Mouse (Mus musculus) limb, embryonic 13.5 days (tissue): ENCODE results near the gene Cd80. TPM values are rescaled to one million over a fixed set of nuclear protein-coding genes. Genes with fewer than 3 reads are reported as not detected.

ENCODE experiments used
- ATAC-seq: fragments of 200-750 bp; cut with Nextera tagmentation; 2 replicates; pipeline ENCODE4 v1.8.0; 2017; ENCODE audit warnings: low read depth, moderate number of reproducible peaks, moderate TSS enrichment; ENCODE audit not compliant: low FRiP score
- H3K27ac ChIP-seq: fragments of 300-500 bp; sonication (generic); 2 replicates; pipeline ENCODE4 v1.5.1; 2015; ENCODE audit warnings: inconsistent platforms, mild to moderate bottlenecking, moderate library complexity
- H3K27me3 ChIP-seq: fragments of 300-500 bp; sonication (generic); 2 replicates; pipeline ENCODE4 v1.6.1; 2015; ENCODE audit warnings: mild to moderate bottlenecking, inconsistent platforms
- H3K36me3 ChIP-seq: fragments of 300-500 bp; sonication (generic); 2 replicates; pipeline ENCODE4 v1.6.1; 2015; ENCODE audit warnings: inconsistent platforms, mild to moderate bottlenecking, moderate library complexity
- H3K4me1 ChIP-seq: fragments of 300-500 bp; sonication (generic); 2 replicates; pipeline ENCODE4 v1.6.1; 2015; ENCODE audit warnings: inconsistent platforms
- H3K4me2 ChIP-seq: fragments of 300-500 bp; sonication (generic); replicated peaks from 2 replicates; pipeline ENCODE4 v1.6.1; 2015; ENCODE audit warnings: inconsistent platforms, mild to moderate bottlenecking, moderate library complexity
- H3K4me3 ChIP-seq: fragments of 300-500 bp; sonication (generic); 2 replicates; pipeline ENCODE4 v1.5.1; 2015; ENCODE audit warnings: moderate library complexity, mild to moderate bottlenecking, inconsistent platforms
- H3K9ac ChIP-seq: fragments of 300-500 bp; sonication (generic); 2 replicates; pipeline ENCODE4 v1.6.1; 2015; ENCODE audit warnings: mild to moderate bottlenecking, inconsistent platforms
- H3K9me3 ChIP-seq: fragments of 300-500 bp; sonication (generic); 2 replicates; pipeline ENCODE4 v1.6.1; 2016; ENCODE audit warnings: inconsistent platforms
- WGBS: fragments of 180-500 bp; shearing (Covaris S2); methylation state at CpG from one replicate; pipeline ENCODE4 v1.1.7; 2015; 5-methylcytosine and 5-hydroxymethylcytosine counted together
- polyA plus RNA-seq: library from polyadenylated mRNA; unstranded; fragments of >200 nt; fragmentation: Nextera tagmentation; extraction: Ambion mirVana; gene quantifications from 2 replicates; pipeline ENCODE4 v1.2.1, GENCODE M21; 2015

The Cd80 gene
- polyA plus RNA-seq, result 0.19 and 0.47 TPM in 2 replicates

DNA sequence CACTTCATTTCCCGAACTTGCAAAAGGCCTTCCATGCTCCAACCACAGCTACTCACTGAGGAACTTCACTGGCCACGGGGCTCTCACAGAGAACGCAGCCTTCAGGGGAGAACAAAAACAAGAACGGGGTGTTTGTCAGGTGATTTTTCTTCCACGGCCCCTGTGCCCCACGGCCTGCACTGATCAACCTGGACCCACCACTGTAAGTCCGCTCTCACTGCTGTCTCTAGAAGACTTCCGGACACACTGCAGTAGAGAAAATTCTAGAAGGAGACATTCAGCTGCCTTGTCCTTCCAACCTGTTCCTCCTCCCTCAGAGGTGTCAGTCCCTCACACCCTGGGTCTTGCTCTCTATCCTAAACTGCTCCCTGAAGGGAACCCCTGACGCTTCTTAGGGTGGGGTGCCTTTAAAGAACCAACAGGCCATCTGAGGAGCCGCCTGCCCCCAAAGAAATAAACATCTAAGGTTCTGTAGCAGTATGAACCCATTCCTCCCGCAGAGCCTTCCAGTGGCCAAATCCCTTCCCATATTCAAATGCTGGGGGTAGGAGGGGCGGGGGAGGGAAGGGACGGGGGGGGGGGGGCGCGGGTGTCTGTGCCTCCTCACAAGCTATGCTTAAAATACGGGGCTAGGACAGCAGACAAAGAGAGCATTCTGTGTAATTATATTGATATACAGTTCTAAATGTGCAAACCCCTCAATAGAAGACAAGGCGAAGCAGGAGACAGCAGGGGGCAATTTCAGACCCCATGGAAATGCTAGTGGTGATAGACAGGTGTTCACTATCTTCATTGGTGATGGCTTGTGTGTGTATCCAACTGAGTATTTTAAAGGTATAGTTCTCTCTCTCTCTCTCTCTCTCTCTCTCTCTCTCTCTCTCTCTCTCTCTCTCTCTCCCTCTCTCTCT lies at the start of gene Cd80:
TSS of gene Cd80 (plus strand) at position 51 of the 908 bp plus-strand sequence.
- H3K9me3 ChIP-seq, result no peaks in the 10 kb centered on the region
- no peaks in the 10 kb centered on the region for H3K36me3 ChIP-seq
- peaks cover 9% of the 10 kb centered on the region for H3K4me1 ChIP-seq
- H3K9ac ChIP-seq, result no peak within 1 kb of the TSS
- H3K27ac ChIP-seq, result no peak within 1 kb of the TSS
- H3K4me2 ChIP-seq, result no peak within 1 kb of the TSS
- H3K4me3 ChIP-seq, result no peak within 1 kb of the TSS
- H3K27me3 ChIP-seq, result no peaks in the 10 kb centered on the region
- ATAC-seq, result no peak
- 68% methylated on average over 17 of the region's 17 CpGs for WGBS

DNA sequence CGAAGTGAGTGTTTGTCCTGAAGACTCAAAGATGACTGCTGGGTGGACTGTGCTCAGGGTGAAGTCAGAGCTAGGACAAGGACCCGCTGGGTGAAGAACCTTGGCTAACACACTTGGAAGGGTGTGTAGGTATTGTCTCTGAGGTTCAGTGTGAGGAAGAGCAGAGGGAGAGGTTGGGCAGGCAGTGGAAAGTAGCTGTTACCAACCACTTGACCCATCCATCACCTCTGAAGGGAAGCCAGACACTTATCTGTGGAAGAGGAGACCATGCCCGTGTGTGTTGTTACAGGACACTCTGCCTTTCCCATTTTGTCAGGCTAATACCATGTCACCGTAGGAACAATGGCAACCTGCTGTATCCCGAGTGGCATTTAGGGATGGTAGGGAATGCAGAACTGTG lies 49.1 kb upstream of the Cd80 start:
- Histone ChIP-seq H3K9ac (no peak overlapping the region), H3K4me3 (no peak overlapping the region), H3K36me3 (no peaks in the 10 kb centered on the region), H3K4me1 (no peaks in the 10 kb centered on the region), H3K27me3 (no peaks in the 10 kb centered on the region), H3K4me2 (no peak overlapping the region), H3K27ac (no peak overlapping the region), H3K9me3 (no peaks in the 10 kb centered on the region; the same call in 1 of the 2 replicates)
- no peak for ATAC-seq
- WGBS, result 83% methylated on average over 5 of the region's 5 CpGs

DNA sequence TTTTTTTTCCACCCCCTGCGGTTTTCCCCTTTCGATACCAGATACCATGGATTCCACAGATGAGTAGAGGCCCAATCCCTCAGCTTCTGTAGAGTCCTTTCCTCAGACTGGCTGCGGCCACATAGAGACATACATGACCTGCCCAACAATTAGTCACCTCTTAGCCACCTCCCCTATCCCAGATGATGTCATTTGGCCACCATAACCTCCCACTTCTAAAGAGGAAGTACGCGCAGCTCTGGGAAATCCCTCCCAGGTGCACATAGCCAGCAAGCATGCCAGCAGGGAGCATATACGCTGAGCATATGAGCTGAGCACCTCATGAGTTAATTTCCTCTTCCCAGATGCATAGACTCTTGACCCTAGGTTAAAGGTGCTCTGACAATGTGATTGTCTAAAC lies 48.7 kb upstream of the Cd80 start:
- Histone ChIP-seq H3K27me3 (no peaks in the 10 kb centered on the region), H3K4me2 (no peak overlapping the region), H3K9ac (no peak overlapping the region), H3K4me3 (no peak overlapping the region), H3K4me1 (no peaks in the 10 kb centered on the region), H3K36me3 (no peaks in the 10 kb centered on the region), H3K9me3 (no peaks in the 10 kb centered on the region; the same call in 1 of the 2 replicates), H3K27ac (no peak overlapping the region)
- ATAC-seq, result no peak
- 75% methylated on average over 6 of the region's 6 CpGs for WGBS

DNA sequence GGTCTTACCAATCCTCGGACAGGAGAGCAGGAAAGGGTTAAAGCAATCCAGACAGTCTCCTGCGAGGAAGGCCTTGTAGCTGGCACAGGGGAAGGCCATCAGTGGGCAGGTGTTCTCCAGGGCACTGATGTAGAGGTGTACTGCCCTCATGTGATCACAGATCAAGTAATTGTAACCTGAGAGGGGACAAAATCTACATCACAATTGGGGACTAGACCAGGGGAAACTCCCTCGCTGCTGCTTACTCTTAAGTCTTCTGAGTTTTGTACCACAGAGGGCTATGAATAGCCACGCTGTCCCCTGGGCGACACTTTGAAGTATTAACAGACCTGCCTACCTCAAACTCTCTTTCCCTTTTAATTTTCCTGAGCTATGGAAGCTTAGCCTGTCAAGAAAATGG lies 47.8 kb upstream of the Cd80 start:
- WGBS, result 39% methylated on average over 5 of the region's 5 CpGs
- ATAC-seq, result no peak

DNA sequence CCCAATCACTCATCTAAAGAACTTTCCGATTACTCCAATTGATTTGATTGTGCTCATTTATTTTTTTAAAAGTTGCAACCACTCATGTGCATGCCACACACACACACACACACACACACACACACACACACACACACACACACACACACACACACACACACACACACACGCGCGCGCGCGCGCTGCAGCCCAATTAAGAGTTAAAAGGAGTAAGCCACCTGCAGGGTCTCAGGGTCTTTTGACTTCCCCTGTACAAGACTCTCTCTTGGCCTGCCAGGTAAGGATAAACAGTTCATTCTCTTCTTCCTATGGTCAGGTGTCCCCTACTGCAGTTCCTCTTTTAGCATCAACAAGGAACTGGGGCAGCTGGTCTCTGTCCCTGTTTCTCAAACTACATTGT lies 46.9 kb upstream of the Cd80 start:
- H3K36me3 ChIP-seq, result no peaks in the 10 kb centered on the region
- no peak overlapping the region for H3K9ac ChIP-seq
- no peaks in the 10 kb centered on the region for H3K27me3 ChIP-seq
- H3K9me3 ChIP-seq, result no peaks in the 10 kb centered on the region
- no peaks in the 10 kb centered on the region for H3K4me1 ChIP-seq
- no peak overlapping the region for H3K4me3 ChIP-seq
- 93% methylated on average over 8 of the region's 8 CpGs for WGBS
- no peak for ATAC-seq
- no peak overlapping the region for H3K27ac ChIP-seq
- H3K4me2 ChIP-seq, result no peak overlapping the region

More for the DNA sequence above, 47.8 kb upstream of the Cd80 start:
- H3K9me3 ChIP-seq, result no peaks in the 10 kb centered on the region; the same call in 1 of the 2 replicates
- no peaks in the 10 kb centered on the region for H3K36me3 ChIP-seq
- H3K4me2 ChIP-seq, result no peak overlapping the region
- H3K27me3 ChIP-seq, result no peaks in the 10 kb centered on the region
- no peaks in the 10 kb centered on the region for H3K4me1 ChIP-seq
- H3K9ac ChIP-seq, result no peak overlapping the region
- no peak overlapping the region for H3K4me3 ChIP-seq
- no peak overlapping the region for H3K27ac ChIP-seq

DNA sequence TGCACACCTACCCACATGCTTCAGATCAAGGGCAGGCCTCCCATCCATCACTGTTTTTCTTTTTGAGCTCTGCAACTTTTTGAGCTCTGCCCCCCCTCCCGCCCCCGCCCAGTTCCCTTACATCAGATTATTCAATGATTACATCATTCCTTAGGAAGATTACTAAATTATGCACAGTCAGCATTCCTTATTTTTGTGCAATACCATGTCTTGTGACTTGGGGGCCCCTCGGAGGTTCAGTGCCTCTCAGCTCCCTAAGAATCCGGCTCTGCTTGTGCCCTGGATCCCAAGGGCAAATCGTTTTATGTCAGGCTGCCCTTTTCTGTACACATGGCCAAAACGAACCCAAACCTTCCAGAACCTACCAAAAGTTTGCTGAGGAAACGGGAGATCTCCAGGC lies 40.4 kb upstream of the Cd80 start:
- 79% methylated on average over 7 of the region's 7 CpGs for WGBS
- H3K27me3 ChIP-seq, result no peaks in the 10 kb centered on the region
- no peak overlapping the region for H3K27ac ChIP-seq
- H3K9ac ChIP-seq, result no peak overlapping the region
- no peaks in the 10 kb centered on the region for H3K4me1 ChIP-seq
- H3K9me3 ChIP-seq, result no peaks in the 10 kb centered on the region
- ATAC-seq, result no peak
- H3K36me3 ChIP-seq, result no peaks in the 10 kb centered on the region
- no peak overlapping the region for H3K4me3 ChIP-seq
- H3K4me2 ChIP-seq, result no peak overlapping the region

DNA sequence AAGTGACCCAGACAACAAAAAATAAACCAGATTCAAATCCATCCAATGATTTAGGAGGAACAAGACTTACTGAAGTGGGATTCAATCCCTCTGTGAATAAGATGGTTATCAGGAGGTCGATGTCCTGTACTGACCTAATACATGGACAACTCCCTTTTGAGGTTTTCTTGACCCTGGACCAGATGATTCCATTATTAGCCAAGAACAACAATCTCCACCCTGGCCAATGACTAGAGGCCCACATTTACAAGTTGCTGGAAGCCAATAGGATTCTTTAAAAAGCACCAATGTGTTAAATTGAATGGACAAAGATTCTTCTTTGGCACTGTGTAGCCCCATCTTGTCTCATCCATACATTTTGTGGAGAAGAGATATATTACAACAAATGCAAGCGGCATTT lies 30.0 kb upstream of the Cd80 start:
- no peak overlapping the region for H3K4me3 ChIP-seq
- ATAC-seq, result no peak
- H3K9ac ChIP-seq, result no peak overlapping the region
- no peak overlapping the region for H3K27ac ChIP-seq
- H3K4me1 ChIP-seq, result no peaks in the 10 kb centered on the region
- H3K9me3 ChIP-seq, result no peaks in the 10 kb centered on the region
- H3K36me3 ChIP-seq, result no peaks in the 10 kb centered on the region
- no peak overlapping the region for H3K4me2 ChIP-seq
- 93% methylated on average over 2 of the region's 2 CpGs for WGBS
- H3K27me3 ChIP-seq, result no peaks in the 10 kb centered on the region

DNA sequence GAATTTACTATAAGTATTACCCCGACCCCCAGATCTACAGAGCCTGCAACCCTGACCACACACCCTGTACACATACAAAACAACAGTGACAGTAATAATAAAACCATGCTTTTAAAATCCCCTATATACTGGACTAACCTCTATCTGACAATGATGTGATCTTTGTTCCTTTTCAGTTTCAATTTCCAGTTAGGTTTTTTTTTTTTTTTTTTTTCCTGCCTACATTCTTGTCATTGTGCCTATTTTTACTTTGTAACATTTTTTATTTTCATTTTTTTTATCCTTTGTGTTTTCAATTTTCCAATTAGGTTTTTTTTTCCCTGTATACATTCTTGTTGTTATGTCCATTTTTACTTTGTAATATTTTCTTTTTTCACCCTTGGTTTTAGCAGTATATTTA lies 29.6 kb upstream of the Cd80 start:
- 86% methylated on average over 1 of the region's 1 CpGs for WGBS
- Histone ChIP-seq H3K4me3 (no peak overlapping the region), H3K9ac (no peak overlapping the region), H3K36me3 (no peaks in the 10 kb centered on the region), H3K27me3 (no peaks in the 10 kb centered on the region), H3K27ac (no peak overlapping the region), H3K4me2 (no peak overlapping the region), H3K9me3 (no peaks in the 10 kb centered on the region), H3K4me1 (no peaks in the 10 kb centered on the region)
- no peak for ATAC-seq

DNA sequence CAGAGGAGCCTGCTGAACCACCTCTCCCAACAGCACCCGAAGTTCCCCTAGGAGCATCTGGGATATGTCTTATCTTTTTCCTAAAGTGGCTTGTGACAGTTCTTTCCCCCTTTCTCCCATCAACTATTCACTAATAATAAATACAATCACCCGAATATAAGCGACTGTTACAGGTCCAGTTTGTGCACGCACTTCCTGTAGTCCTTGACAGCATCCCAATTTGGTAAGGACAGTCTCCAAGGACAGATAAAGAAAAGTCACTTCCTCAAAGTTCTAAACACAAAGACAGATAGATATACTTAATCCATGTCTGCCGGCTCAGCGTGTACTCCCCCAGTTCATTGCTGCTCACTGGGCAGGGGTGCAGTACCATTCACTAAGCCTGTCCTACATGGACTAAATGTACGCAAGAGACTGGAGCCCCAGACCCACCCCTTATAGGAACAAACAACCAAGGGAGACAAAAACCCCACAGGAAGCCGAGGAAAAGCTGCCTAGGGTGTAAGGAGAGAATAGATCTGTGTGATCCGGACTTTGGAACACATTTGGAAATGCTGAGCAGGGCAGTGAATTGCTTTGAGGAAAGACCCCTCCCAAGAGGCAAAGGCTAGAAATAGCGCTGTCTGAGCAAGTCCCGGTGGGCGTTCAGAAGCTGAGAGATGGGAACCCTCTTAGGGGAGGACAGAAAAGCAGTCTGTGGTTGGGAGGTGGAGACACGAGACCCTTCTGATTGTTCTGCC lies 23.7 kb upstream of the Cd80 start:
- Histone ChIP-seq H3K4me2 (no peak overlapping the region), H3K4me1 (0 out of 2 replicates have a peak, but pooled peaks cover 3% of the 10 kb centered on the region)

DNA sequence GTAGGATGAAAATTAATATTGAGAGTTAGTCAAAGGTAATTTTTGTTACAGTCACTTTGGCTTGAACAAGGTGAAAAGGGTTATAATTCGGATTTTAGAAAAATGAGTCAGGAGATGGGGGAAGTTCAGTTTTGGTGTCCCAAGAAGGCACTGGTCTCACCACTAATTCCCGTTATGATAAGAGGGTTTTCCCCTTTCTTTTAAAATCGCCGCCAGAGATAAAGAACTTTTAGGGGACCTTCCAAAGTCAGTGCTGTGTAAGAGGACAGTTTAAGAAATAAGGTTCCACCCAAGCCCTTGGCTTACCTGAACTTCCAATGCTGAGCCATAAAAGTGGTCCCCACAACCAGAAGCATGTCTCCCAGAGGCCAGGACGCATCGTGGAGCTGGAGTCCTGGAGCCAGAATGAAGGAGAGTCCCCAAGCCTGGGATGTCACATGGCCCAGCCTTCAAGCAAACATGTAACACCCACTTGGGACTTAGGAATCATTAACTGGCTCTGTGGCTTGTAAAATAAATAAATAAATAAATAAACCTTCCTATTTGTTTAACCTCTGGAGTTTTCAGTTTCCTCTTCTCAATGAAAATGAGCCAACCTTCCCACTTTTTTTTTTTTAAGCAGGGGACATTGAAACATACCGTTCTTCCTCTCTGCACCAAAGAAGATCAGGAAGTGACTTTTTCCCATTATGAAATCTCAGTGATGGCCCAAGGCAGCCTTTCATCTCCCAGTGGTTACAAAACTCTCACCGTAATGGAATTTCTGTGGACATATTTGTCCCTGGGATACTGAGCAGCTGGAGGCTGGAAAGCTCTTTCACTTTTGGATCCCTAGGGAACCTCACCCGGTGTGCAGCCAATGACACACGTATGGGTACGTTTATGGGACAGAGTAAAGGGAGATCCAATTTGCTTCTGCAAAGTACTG lies 22.6 kb upstream of the Cd80 start, which contains the start of gene Pla1a:
TSS of gene Pla1a (minus strand) at position 648 of the 928 bp plus-strand sequence.
- no peak for ATAC-seq
- Histone ChIP-seq H3K4me2 (no peak within 1 kb of the TSS), H3K9ac (no peak within 1 kb of the TSS), H3K27me3 (no peaks in the 10 kb centered on the region), H3K27ac (no peak within 1 kb of the TSS), H3K36me3 (no peaks in the 10 kb centered on the region), H3K4me1 (0 out of 2 replicates have a peak, but pooled peaks cover 3% of the 10 kb centered on the region), H3K9me3 (no peaks in the 10 kb centered on the region), H3K4me3 (no peak within 1 kb of the TSS)
- 72% methylated on average over 11 of the region's 11 CpGs for WGBS

More for the DNA sequence above, 23.7 kb upstream of the Cd80 start:
- WGBS, result 77% methylated on average over 13 of the region's 13 CpGs
- H3K9me3 ChIP-seq, result no peaks in the 10 kb centered on the region
- H3K36me3 ChIP-seq, result no peaks in the 10 kb centered on the region
- ATAC-seq, result no peak
- H3K27ac ChIP-seq, result no peak overlapping the region
- no peak overlapping the region for H3K4me3 ChIP-seq
- no peaks in the 10 kb centered on the region for H3K27me3 ChIP-seq
- H3K9ac ChIP-seq, result no peak overlapping the region

DNA sequence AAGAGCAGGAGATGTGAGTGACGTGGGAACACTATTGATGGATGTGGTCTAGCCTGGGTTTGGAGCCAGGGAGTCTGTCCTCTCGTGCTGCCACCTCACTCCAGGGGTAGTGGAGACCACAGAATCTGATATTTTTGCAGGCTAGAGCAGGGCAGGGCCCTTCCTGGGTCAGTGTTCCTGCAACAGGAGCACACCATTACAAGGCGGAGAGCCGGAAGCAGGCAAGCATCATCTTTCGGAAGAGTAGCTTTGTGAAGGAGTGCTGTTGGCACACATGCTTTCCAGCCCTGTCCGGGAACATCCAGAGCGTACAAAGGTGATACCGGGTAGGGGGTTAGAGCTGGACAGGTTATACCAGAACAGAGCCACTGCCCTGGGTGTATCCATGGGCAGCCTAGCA lies 21.8 kb upstream of the Cd80 start:
- no peaks in the 10 kb centered on the region for H3K27me3 ChIP-seq
- no peaks in the 10 kb centered on the region for H3K36me3 ChIP-seq
- no peak for ATAC-seq
- 79% methylated on average over 8 of the region's 8 CpGs for WGBS
- no peak overlapping the region for H3K9ac ChIP-seq
- no peaks in the 10 kb centered on the region for H3K9me3 ChIP-seq
- H3K4me1 ChIP-seq, result 0 out of 2 replicates have a peak, but pooled peaks cover 3% of the 10 kb centered on the region
- no peak overlapping the region for H3K4me3 ChIP-seq
- H3K4me2 ChIP-seq, result no peak overlapping the region
- H3K27ac ChIP-seq, result no peak overlapping the region
